Mouse (Mus musculus): ENCODE measurements around the gene Gck. TPM values are rescaled to one million over a fixed set of nuclear protein-coding genes. Genes with fewer than 3 reads are reported as not detected.
A peak's percentile ranks its signal among the peaks of the same experiment; 100 is the strongest.
"Not testable (repeated sequence)": the region's sequence is repeated elsewhere in the genome, so short reads cannot be mapped to it uniquely, and the experiment has no call there.

Gene Gck
- polyA plus RNA-seq, 2 experiments from 2014 or later, result not detected

- ATAC-seq, result peak; percentile 68
Observed at GRCm38 (mm10) chr11:5954965-5955504, 5.2 kb upstream of the Gck start.

GRCm38 (mm10) chr11:5954435-5954834 is 4.6 kb upstream of the Gck start:
- ATAC-seq, result no peak

- ATAC-seq, result no peak
Observed at GRCm38 (mm10) chr11:5953130-5953765, 3.4 kb upstream of the Gck start.

- ATAC-seq, result no peak
Observed at GRCm38 (mm10) chr11:5952501-5952900, 2.6 kb upstream of the Gck start.

- no peak for ATAC-seq
Observed at GRCm38 (mm10) chr11:5948546-5949250, 1.2 kb downstream of the Gck start.

GRCm38 (mm10) chr11:5947796-5948195 is 2.1 kb downstream of the Gck start:
- ATAC-seq, result no peak

- no peak for ATAC-seq
Observed at GRCm38 (mm10) chr11:5945096-5945495, 4.8 kb downstream of the Gck start.

GRCm38 (mm10) chr11:5942966-5943365 is 6.9 kb downstream of the Gck start:
- ATAC-seq, result no peak

GRCm38 (mm10) chr11:5934531-5934930 is 15.3 kb downstream of the Gck start:
- ATAC-seq, result not testable (repeated sequence)

- not testable (repeated sequence) for ATAC-seq
Observed at GRCm38 (mm10) chr11:5931947-5932346, 17.9 kb downstream of the Gck start.

GRCm38 (mm10) chr11:5930578-5930977 is 19.3 kb downstream of the Gck start:
- no peak for ATAC-seq

- ATAC-seq, result no peak
Observed at GRCm38 (mm10) chr11:5926696-5927220, 23.1 kb downstream of the Gck start.

- no peak for ATAC-seq
Observed at GRCm38 (mm10) chr11:5924699-5925098, 25.2 kb downstream of the Gck start.

- ATAC-seq, result no peak
Observed at GRCm38 (mm10) chr11:5920323-5920960, 29.4 kb downstream of the Gck start.

GRCm38 (mm10) chr11:5919606-5920005 is 30.3 kb downstream of the Gck start:
- no peak for ATAC-seq

- no peak for ATAC-seq
Observed at GRCm38 (mm10) chr11:5918111-5918510, 31.8 kb downstream of the Gck start.

GRCm38 (mm10) chr11:5916178-5916548 is 33.7 kb downstream of the Gck start:
- no peak for ATAC-seq

GRCm38 (mm10) chr11:5915429-5916177 is 34.3 kb downstream of the Gck start:
- ATAC-seq, result no peak

- no peak for ATAC-seq
Observed at GRCm38 (mm10) chr11:5914940-5915339, 34.9 kb downstream of the Gck start.

GRCm38 (mm10) chr11:5913936-5914335 is 35.9 kb downstream of the Gck start:
- no peak for ATAC-seq

GRCm38 (mm10) chr11:5913256-5913655 is 36.6 kb downstream of the Gck start:
- ATAC-seq, result no peak

- no peak for ATAC-seq
Observed at GRCm38 (mm10) chr11:5912635-5913034, 37.2 kb downstream of the Gck start.

- no peak for ATAC-seq
Observed at GRCm38 (mm10) chr11:5908642-5909041, 41.2 kb downstream of the Gck start.

Measured in CD4-positive, CD25-positive, alpha-beta regulatory T cell, adult 4 months (primary cell).